Mouse (Mus musculus) olfactory bulb, adult 2 months (tissue): ENCODE measurements around the gene Uqcc2. TPM values are rescaled to one million over a fixed set of nuclear protein-coding genes. Genes with fewer than 3 reads are reported as not detected.

Experiments used
- H3K27ac ChIP-seq: fragments of 200-500 bp; 2 replicates; pipeline ENCODE4 v1.5.1; 2012; ENCODE audit warnings: low read depth, low read length; ENCODE audit not compliant: insufficient read depth
- H3K4me1 ChIP-seq: fragments of 200-500 bp; 2 replicates; pipeline ENCODE4 v1.6.1; 2012; ENCODE audit warnings: low read length; ENCODE audit not compliant: control insufficient read depth, insufficient read depth
- H3K4me3 ChIP-seq: fragments of 200-500 bp; 2 replicates; pipeline ENCODE4 v1.5.1; 2012; ENCODE audit warnings: mild to moderate bottlenecking, low read depth, low read length, moderate library complexity; ENCODE audit not compliant: insufficient read depth
- CTCF ChIP-seq: fragments of 200-500 bp; IDR thresholded peaks from 2 replicates; pipeline ENCODE4 v1.5.1; 2012; ENCODE audit warnings: low read depth, mild to moderate bottlenecking, low read length, moderate library complexity; ENCODE audit not compliant: insufficient read depth
- POLR2A ChIP-seq: fragments of 200-500 bp; IDR thresholded peaks from 2 replicates; pipeline ENCODE4 v1.6.1; 2012; ENCODE audit warnings: mild to moderate bottlenecking, low read depth, low read length, moderate library complexity; ENCODE audit not compliant: insufficient read depth
- WGBS: fragments of 180-500 bp; shearing (Covaris S2); methylation state at CpG from one replicate; pipeline ENCODE4 v1.1.7; 2018; 5-methylcytosine and 5-hydroxymethylcytosine counted together
- polyA plus RNA-seq: library from polyadenylated mRNA; stranded (reverse); fragments of >200 nt; gene quantifications from 2 replicates; pipeline ENCODE4 v1.2.4, GENCODE M21; 2012; ENCODE audit warnings: low replicate concordance; ENCODE audit not compliant: missing spikeins, insufficient read depth, insufficient read length

The Uqcc2 gene
- polyA plus RNA-seq, 1 experiment = not detected

DNA sequence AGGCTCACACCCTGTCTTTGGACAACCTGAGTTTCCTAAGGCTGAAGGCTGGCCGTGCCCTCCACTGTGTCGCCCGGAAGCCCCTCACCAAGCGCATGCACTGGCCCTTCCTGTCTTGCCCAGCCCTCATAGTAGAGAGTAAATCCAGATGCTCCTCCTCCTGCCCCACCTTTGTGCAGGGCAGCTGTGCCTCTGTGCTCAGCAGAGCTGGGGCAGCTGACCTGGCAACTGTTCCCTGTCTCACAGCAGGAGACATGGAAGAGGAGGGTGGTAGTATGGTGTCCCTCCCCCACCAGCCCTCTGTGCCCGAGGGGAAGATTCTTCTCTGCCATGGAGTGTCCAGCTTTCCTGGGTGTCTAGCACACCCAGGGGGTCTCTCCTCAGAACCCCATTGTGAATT is 32.0 kb downstream of the Uqcc2 start:
- Histone ChIP-seq H3K4me3 (no peak overlapping the region), H3K4me1 (peaks cover 22% of the 10 kb centered on the region), H3K27ac (no peak overlapping the region)
- TF ChIP-seq POLR2A = no peak
- TF ChIP-seq CTCF = no peak
- 77% methylated on average over 5 of the region's 5 CpGs for WGBS

DNA sequence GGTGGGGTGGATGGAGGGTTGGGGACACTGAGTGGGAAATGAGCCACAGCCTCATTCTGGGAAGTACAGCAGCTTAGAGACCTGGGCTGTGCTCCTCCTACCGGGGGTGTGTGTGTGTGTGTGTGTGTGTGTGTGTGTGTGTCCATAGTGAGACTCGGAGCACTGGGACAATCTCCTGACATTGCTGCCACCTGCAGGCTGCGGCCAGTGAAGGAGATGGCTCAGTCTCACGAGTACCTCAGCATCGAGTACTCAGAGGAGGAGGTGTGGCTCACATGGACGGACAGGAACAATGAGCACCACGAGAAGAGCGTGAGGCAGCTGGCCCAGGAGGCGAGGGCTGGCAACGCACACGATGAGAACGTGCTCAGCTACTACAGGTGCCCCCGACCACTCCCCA is 38.0 kb downstream of the Uqcc2 start:
- H3K4me3 ChIP-seq = no peak overlapping the region
- H3K27ac ChIP-seq = no peak overlapping the region
- peaks cover 9% of the 10 kb centered on the region for H3K4me1 ChIP-seq
- WGBS = 14% methylated on average over 13 of the region's 13 CpGs
- no peak for TF ChIP-seq CTCF
- TF ChIP-seq POLR2A = no peak

DNA sequence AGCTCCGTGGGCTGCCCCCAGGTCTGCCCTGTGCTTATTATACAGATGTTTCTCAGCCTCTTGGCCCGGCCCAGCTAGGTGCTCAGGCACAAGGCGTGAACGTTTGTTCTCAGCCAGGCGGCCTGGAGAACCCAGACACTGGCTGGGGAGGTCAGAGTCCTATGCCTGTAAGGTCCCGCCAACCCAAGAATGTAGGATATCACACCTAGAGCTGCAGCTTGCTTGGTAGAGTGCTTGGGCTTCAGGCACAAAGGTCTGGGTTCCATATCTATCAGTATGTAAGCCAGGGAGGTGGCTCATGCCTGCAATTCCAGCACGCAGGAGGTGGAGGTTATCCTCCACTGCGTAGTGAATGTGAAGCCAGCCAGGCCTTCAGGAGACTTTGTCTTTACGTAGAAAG is 43.6 kb downstream of the Uqcc2 start:
- Histone ChIP-seq H3K4me1 (0 out of 2 replicates have a peak, but pooled peaks cover 2% of the 10 kb centered on the region), H3K4me3 (no peak overlapping the region), H3K27ac (no peak overlapping the region)
- WGBS = 91% methylated on average over 9 of the region's 9 CpGs
- no peak for TF ChIP-seq CTCF
- no peak for TF ChIP-seq POLR2A

- no peak for TF ChIP-seq CTCF
- TF ChIP-seq POLR2A = no peak
- 48% methylated on average over 12 of the region's 12 CpGs for WGBS
- H3K4me3 ChIP-seq = no peak overlapping the region
- no peak overlapping the region for H3K27ac ChIP-seq
- H3K4me1 ChIP-seq = peaks cover 4% of the 10 kb centered on the region; the same call in 1 of the 2 replicates
Measured at GRCm38 (mm10) chr17:27087426-27087825, 46.3 kb downstream of the Uqcc2 start.

- no peak overlapping the region for H3K27ac ChIP-seq
- TF ChIP-seq CTCF (no peak), POLR2A (no peak)
- H3K4me3 ChIP-seq = no peak overlapping the region
- 43% methylated on average over 2 of the region's 2 CpGs for WGBS
- H3K4me1 ChIP-seq = peaks cover 4% of the 10 kb centered on the region; the same call in 1 of the 2 replicates
Measured at GRCm38 (mm10) chr17:27085676-27086075, 48.0 kb downstream of the Uqcc2 start.

DNA sequence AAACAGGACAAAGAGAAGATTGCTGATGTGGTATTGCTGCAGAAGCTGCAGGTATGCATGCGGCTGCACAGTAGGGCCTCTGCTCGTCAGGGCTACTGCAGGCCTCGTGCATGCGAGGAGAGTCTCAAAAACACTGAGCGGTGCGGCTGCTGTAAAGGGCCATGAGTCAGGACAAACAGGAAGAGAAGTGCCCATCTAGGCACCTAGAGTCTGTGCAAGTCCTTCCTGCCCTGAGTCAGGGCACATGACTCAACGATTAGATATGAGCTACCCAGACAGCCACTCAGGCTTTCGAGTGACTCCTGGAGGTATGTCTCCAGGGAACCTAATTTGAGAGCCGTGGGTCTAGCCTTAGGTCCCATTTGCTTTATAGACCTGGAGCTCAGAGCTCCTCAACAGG is 50.1 kb downstream of the Uqcc2 start:
- TF ChIP-seq POLR2A (no peak), CTCF (no peak)
- no peak overlapping the region for H3K4me3 ChIP-seq
- peaks cover 4% of the 10 kb centered on the region; the same call in 1 of the 2 replicates for H3K4me1 ChIP-seq
- WGBS = 86% methylated on average over 9 of the region's 9 CpGs
- H3K27ac ChIP-seq = no peak overlapping the region

GRCm38 (mm10) chr17:27082796-27083195 is 50.9 kb downstream of the Uqcc2 start:
- TF ChIP-seq POLR2A = no peak
- TF ChIP-seq CTCF = no peak
- no peak overlapping the region for H3K4me3 ChIP-seq
- WGBS = 64% methylated on average over 8 of the region's 8 CpGs
- no peak overlapping the region for H3K27ac ChIP-seq
- H3K4me1 ChIP-seq = peaks cover 4% of the 10 kb centered on the region; the same call in 1 of the 2 replicates

- Histone ChIP-seq H3K4me3 (no peak overlapping the region), H3K27ac (no peak overlapping the region), H3K4me1 (peaks cover 4% of the 10 kb centered on the region; the same call in 1 of the 2 replicates)
- TF ChIP-seq CTCF = no peak
- TF ChIP-seq POLR2A = no peak
- 85% methylated on average over 5 of the region's 5 CpGs for WGBS
Measured at GRCm38 (mm10) chr17:27081868-27082267, 51.8 kb downstream of the Uqcc2 start.

GRCm38 (mm10) chr17:27078499-27078898 is 55.2 kb downstream of the Uqcc2 start:
- H3K27ac ChIP-seq = no peak overlapping the region
- WGBS = 87% methylated on average over 6 of the region's 6 CpGs
- no peak overlapping the region for H3K4me3 ChIP-seq
- peaks cover 9% of the 10 kb centered on the region for H3K4me1 ChIP-seq
- TF ChIP-seq POLR2A (no peak), CTCF (no peak)

- WGBS = 82% methylated on average over 6 of the region's 6 CpGs
- TF ChIP-seq CTCF = peak; percentile 42; the same call in 1 of the 2 replicates
- TF ChIP-seq POLR2A = no peak
- Histone ChIP-seq H3K4me3 (no peak overlapping the region), H3K4me1 (peaks cover 8% of the 10 kb centered on the region), H3K27ac (no peak overlapping the region)
Measured at GRCm38 (mm10) chr17:27077920-27078319, 55.8 kb downstream of the Uqcc2 start.
